Mouse (Mus musculus) adrenal gland, postnatal 4 days (tissue): ENCODE measurements around the gene Tfap2e. TPM values are rescaled to one million over a fixed set of nuclear protein-coding genes. Genes with fewer than 3 reads are reported as not detected.
A peak's percentile ranks its signal among the peaks of the same experiment; 100 is the strongest.

Experiments used
- DNase-seq, 2 experiments: peaks; one replicate each; pipeline ENCODE4 v3.0.0; 2021 to 2022; ENCODE audit warnings: low spot score in 2 of 2, mixed read lengths in 2 of 2
- total RNA-seq, 2 experiments: library from RNA; stranded (reverse); gene quantifications; 2 replicates each; pipeline ENCODE4 v1.2.3; 2021

Gene Tfap2e
- total RNA-seq, 2 experiments from 2014 or later, result not detected

DNA sequence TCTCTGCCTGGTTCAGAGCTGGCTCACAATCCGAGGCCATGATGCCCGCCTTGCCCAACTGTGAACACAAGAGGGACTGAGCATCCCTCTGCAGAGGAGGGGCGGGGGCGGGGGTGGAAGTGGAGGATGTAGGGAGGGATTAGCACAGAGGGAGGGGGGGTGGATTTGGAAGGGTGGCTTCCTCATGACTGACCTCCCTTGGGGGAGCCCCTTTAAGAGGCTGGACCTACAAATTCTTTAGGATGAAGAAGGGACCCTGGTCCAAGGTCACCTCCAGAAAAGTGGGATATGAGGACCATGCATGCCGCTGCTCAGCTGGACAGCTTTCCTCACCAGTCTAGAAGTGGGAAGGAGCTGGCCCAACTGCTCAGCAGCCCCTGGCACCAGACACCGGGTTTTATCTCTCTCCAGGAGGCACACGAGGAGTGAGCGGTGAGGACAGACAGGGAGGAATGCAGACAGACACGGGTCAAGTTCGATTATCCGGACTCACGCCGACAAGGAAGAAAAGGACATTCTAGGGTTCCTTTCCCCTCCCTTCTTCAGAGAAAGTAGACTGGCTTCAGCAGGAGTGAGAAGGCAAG is 16.1 kb upstream of the Tfap2e start:
- DNase-seq, result no peak

DNA sequence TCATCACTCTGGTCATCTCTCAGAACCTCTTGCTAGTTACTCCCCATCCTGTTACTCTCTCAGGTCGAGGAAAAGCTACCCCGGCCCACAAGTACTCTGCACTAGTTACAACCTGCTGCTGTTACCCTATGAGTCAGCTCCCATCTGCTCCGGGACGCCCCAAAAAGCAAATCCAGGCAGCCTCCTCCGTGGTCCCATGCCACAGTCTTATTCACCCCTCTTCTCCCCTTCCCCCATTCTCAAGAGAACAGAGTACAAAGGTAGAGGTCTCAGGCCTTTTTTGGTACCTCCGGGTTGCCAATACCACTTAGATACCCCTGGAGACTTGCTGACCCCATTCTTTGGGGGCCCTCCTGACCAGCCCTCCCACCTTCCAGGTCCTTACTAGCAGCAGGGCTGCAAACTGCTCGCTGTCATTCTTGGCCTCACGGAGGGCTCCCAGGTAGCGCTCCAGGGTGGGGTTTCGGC is 15.6 kb upstream of the Tfap2e start:
- no peak for DNase-seq

DNA sequence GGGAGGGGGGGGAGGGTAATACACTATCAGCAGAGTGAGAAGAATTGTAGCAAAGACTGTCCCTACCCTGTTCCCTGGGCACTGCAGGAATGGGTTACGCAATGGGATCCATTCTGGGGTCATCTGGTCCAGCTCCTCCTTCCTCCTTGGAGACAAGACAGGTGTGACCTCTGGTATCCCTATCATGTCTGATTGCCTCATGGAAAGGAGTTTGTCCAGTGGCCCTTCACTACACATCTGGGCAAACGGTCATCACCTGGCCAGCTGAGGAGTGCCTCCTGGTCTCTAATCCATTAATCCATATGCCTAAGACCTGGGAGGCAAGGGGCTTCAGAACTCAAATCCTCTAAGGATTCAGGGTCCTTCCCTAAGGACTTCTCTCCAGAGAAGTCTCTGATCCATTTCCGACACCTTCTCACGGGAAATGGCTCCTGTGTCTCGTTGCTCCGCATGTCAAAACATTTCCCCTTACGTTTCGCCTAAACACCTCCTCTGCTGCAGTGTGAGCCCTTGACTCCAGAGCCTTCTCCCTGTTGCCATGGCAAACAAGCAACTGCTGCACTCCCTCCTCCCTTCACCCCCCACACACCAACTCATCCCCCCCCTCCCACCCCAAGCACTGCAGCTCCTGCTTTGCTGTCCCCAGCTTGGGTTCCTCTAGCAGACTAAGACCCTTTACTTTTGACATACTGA is 15.0 kb upstream of the Tfap2e start:
- no peak for DNase-seq

DNA sequence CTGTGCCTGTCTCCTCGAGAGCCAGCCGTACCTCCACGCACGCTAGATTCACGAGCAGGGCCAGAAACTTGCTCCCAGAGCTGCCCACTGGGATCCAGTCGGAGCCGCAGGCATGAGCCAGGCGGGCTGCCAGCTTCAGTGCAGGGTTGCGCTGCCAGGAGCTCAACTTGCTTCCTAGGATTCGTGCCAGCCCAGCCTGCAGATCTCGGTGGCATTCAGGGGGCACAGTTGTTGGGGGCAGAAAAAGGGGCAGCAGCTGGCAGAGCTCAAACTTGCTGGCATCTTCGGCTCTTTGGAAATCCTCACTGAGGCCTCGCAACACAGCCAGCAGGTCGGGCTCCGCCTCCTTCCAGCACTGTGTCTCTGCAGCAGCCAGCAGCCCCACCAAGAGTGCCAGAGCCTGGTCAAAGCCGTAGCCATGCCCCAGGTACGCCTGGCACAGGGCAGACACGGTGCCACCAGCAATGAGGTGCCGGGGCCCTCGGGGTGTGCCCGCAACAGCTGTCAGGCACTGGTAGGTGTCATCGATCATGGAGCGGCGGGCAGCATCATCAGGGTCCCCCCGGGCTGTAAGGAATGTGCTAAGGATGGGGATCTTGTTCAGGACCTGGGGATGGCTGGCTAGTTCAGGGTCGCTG is 14.1 kb upstream of the Tfap2e start:
- DNase-seq, result no peak

DNA sequence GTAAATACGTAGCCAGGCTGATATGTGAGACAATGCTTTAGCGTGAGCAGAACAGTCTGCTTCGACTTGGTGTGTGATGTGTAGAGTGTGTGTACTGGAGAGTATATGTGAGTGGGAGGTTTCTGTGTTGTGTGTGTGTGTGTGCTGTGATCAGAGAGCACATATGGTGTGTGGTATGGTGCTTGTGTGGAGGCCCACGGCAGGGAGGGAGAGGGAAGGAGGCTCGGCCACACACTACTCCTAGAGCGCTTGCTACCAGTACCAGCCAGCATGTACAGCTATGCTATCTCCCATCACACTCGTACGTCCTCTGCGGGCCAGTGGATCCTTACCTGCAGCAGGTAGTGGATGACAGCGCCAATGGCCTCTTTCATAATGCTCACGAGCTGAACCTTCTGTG is 13.5 kb upstream of the Tfap2e start:
- no peak for DNase-seq

DNA sequence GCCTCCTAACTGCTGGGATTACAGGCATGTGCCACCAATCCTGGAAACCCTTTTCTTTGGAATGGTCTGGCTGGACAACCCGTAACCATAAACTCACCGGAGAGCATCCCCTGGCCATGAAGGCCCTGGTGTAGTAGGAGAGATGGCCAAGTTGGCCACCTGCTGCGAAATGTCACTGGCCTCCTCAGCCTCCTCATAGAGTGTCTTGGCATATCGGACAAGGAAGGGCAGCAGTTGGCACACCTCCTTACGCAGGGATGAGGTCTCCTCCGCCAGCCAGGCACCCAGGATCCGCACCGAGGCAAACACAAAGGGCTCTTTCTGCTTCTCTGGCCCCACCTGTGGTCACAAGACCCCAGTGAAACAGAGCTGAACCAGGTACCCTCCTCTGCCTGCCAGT is 12.3 kb upstream of the Tfap2e start:
- DNase-seq, result no peak

DNA sequence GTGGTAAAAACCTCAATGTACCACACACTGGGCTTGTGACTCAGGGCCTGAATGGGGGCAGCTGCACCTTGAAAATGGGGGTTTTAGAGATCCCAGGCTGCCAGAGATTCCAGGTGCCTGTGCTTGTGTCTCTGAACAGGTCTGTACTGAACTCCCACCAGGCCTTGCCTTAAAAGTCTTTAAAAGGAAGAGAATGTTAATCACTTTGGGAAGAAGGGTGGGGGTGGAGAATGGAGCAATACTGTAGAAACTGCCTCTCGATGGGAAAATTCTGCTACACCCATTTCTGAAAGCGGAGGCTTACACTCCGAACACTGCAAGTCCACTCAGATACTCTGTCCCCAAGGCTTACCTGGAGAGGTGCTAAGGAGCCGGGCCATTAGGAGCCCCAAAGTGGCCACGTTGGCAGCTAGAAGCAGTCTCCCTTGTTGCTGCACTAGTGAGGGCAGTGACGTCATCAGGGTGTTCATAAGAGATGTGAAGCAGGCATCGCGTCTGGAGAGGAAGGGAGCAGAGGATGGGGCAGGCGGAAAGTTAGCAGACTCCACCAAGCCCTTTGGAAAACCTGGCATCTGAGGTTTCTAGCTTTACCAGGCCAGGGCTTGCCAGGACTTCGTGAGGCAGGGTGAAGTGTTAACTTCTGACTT is 10.3 kb upstream of the Tfap2e start:
- DNase-seq, result no peak

DNA sequence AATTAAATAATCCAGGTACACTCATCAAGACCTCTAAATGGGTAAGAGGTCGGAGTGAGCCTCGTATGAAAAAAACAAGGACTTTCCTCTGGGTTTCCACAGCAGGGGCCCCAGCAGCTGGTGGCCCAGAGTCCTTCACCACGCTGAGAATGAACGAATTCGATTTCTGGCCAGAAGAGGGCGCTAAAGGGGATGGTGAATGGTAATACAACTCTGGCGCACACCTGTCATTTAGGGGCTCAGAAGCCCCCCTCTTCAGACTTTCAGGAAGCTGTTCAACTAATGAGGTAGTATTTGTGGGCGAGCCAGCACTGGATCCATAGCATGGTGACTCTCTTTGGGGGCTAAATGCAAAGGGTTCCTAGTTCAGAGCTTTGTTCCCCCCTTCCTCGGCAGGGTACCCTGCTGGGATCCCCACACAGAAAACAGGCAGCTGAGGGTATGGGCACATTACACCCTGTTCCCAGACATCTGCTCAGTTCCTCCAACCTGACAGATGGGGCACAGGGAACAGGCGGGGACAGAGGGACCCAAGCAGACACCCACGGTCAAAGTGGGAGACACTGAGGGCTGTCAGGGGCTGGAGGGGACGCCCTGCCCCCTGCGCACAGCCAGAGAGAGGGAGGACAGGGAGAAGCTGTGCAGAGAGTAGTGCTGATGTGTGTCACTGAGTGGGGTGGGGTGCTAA is 9.6 kb upstream of the Tfap2e start:
- no peak for DNase-seq

DNA sequence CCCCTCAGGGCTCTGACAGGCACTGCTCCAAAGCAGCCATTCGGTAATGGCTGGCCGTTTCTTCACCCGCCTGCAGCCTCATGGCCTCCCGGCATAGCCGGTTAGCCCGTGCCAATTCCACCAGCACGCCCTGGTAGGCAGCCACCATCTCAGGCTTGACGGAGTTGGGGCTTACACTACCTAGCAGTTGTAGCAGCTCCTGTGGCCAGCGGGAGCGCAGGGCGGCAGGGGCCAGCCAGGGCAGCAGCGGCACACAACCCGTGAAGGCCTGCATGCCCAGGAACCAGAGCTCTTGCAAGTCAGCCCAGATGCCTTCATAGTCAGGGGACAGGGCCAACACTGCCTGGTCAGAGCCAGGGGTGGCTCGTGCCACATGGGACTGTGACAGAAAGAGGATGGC is 8.8 kb upstream of the Tfap2e start:
- no peak for DNase-seq

DNA sequence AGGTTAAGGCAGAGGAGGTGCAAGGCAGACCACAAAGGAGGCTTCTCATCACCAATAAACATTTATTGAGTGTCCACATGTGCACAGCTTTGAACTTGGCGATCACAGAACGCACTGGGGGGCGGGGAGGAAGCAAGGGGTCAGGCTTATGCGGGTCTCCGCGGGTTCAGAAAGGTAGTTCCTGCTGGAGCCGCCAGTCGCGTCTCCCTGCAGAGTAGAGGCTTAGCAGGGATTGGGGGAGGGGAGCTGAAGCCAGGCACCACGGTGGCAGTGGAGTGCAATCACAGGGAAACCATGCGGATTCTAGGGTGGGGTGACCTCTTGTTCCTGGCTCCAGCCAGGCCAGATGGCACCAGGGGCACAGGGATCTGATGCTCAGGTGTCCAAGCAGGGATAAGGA is 7.7 kb upstream of the Tfap2e start:
- DNase-seq, result no peak

DNA sequence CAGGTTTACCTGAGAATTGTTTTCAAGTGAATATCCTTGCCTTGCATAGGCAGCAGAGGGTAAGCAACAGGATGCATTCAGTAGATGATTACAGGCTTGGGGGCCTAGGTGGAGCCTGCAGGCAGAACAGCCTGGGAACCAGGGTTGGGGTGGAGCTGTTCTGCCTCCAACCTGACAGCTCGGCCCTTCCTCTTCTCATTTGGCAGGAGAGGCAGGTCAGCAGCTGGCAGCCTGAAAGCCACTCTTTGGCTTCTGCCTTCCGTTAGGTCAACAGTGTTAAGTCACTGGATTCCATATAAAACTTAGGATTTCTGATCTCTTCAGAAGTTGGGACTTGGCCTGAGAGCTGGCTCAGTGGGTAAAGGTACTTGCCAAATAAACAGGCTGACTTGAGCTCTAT is 6.9 kb upstream of the Tfap2e start:
- no peak for DNase-seq

DNA sequence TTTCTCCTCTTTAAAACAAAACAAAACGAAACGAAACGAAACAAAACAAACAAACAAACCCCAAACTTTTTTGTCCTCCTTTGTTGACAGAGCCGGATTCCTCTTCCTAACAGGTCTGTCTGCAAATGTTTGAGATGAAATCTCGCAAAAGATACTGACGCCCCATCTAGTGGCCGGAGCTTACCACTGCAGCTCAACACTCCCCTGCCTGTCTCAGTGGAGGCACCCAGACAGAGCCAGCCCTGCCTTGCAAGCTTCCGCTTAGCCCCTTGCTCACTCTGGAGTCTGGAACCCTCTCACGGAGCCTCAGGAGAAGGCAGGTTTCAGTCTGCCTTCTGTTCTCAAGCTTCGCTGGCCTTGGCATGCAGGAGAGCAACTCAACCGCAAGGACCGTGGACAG is 5.4 kb upstream of the Tfap2e start:
- peak; percentile 29 to 65 for DNase-seq

DNA sequence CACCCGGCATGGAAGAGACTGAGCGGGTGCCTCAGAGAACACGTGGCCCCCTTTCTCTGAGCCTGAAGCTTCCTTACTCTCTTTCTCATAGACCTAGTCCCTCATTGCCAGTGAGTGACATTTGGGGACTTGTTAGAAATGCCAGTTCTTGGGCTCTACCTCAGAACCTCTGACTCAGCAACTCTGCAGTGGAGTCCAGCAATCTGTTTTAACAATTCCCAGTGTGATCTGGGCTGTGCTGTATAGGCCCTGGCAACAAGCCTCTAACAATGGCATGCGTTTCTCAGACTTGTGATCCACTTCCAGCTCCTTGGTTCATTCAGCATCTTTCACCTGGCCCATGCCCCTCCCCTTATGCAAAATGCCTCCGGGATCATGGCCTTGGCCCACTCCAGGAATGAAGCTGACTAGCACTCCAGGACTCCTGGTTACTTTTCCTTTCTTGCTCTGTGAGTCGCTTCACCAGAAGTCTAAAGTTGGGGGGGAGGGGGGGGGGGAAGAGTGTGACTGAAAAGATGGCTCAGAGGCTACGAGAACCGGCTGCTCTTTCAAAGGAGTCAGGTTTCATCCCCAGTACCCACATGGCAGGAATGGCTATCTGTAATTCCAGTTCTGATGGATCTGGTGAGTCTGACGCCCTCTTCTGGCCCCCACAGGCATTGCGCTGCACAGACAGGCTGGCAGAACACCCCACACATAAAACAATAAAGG is 4.1 kb upstream of the Tfap2e start:
- no peak for DNase-seq

DNA sequence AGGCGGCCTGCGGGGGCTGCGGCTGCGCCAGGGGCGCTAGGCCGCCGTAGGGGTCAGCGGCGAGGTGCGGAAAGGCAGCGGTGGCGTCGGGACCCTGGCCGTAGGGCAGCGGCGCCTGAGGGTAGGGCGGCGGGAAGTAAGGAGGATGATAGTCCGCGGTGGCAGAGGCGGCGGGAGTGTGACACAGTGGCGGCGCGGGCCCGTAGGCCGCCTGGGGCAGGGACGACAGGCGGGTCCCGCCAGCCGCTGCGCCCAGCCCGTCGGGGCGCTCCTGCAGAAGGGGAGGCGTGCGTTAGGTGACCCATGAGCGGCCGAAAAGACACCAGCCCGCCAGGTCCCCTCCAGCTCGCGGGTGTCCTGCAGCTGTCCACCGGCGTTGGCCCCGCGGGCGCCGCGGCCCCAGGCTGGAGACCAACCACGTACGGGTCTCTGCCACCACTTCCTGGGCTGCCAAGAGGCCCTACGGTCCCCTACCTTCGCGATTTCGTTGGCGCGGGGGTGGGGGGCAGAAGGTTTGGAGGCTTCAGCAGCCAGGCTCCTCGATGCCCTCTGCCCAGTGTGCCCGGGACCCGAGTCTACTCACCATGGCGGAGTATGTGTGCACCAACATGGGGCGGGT is 549 bp downstream of the Tfap2e start:
- DNase-seq, result no peak

DNA sequence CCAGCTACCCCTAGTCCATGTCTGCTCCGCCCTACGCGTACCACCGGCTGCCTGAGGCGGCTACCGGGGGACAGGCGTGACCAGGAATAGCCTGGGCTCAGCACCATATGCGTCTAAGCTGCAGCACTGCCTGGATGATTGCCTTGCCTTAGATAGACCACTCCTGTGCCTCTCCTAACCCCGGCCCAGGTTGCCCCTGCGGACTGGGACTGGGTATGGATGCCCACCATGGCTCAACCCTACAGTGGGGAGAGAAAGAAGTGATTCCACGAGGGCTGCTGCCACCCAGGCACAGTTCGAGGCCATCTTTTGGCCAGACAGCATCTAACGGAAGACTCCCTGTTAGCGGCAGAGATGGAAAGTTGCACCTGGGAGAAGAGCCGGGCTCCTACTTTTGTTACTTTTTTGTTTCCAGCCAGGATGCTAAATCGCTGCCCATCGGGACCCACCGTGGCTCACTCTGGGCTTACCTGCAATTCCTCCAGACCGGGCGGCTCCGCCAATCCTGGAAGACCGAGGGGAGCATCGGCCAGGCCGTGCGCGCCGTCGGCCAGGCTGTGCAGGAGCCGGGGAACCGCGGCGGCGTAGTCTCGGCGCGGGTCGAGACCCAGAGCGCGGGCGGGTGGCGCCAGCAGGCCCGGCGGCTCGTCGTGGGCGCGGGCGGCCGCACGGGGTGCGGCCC is 1.2 kb downstream of the Tfap2e start:
- DNase-seq, result no peak

DNA sequence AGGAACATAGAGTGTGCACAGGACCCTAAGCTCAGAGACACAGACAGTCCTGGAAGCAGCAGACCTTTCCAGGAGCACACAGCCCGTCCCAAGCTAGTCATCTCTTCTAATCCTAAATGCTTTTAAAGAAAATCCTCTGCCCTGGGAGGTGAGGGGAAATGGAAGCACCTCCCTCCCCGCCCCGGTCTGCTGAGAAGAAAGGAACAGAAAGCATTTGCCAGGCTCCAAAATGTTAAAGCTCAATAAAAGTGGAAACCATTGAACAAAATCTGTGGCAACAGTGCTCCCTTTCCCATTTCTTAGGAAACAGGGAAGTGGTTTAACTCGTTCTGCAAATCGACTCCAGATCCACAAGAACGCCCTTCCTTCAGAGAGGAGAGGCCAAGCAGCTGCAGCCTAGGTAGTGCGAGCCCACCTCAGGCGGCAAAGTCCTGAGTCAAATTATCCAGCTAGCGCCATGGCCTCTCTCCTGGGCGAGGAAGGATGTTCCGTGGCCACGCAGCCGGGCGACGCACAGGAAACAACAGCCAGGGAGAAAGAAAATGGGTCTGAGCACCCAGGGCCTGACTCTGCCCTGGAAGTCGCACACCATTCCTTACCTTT is 1.9 kb downstream of the Tfap2e start:
- DNase-seq, result no peak

DNA sequence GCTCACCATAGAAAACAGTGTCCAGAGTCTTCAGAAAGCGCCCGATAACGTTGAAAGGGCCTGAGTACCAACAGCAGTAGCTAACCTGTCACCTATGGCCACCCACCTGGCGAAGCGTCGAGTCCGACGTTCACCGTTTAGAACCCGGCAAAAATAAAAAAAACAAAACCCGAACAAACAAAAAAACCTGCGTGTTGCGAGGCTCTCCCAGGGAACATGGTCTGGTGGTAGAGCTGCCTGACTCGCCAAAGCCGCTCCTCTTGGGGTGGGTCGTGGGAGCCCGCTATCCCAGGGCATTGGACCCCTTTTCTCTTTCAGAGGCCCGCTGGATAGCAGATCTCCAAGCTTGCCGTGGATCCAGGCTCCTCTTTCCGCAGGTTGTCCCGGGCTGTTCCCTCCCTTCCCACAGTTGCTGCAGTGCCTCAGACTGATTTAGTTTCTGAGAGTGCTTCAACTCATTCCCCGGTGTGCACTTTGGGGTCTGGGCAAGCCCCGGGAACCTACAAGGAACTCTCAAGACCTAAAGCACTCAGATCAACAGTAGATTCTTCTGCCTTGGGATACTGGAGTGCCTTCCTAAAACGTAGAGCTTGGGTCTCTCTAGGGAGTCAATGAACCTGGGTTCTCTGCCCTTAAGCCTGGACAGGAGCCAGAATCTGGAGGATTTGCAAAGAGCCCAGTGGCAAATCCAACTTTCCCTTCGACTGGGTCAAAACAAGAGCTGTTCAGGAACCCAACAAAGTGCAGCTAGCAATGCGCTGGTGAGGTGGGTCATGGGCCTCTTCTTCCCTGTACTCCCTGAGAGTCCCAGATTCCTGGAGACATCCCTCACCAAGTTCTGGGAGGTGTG is 3.3 kb downstream of the Tfap2e start:
- no peak for DNase-seq

DNA sequence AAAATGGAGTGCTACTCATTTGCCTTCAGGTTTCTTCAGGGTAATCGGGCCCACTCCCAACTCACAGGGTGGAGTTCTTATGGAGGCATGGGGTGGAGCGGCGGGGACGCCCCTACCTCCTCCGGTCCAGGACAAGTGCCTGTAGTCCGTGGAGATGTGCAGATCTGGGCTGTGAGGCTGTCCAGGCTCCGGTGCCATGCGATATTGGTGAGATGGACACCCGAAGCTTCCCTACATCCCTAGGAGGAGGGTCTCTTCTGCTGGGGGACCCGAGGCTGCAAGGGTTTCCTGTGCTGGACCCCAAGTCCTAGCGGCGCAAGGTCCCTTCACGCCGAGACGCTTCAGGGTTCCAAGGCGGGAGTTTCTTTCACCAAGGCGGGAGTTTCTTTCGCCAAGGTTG is 3.9 kb downstream of the Tfap2e start:
- DNase-seq, result no peak

DNA sequence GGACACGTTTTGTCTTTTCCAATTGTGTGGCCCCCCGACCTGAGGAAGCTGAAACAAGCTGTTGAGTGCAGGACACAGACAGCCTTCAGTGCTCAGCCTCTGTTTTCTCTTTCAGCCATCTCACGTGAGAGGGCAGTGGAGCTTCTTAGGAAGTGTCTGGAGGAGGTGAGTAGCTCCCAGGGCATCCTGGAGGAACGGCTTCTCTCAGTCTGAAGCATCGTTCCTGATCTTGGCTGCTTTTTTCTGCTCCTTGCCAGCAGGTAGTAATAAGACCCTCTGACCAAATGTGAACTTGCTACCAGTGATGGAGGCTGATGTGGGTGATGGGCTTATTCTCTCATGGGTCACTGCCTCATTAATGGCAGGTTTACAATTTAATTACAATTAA is 28.6 kb downstream of the Tfap2e start:
- no peak for DNase-seq
